Mouse (Mus musculus) heart, postnatal 25 days (tissue): ENCODE results near the gene Kcnh3. TPM values are rescaled to one million over a fixed set of nuclear protein-coding genes. Genes with fewer than 3 reads are reported as not detected.
"Not testable (repeated sequence)": the region's sequence is repeated elsewhere in the genome, so short reads cannot be mapped to it uniquely, and the experiment has no call there.

ENCODE experiments used
- DNase-seq: peaks from one replicate; pipeline ENCODE4 v3.0.0; 2022; ENCODE audit warnings: low spot score
- intact Hi-C: fragments of 180-260 bp; cut with DNase I; formaldehyde crosslinking; loops from one replicate; pipeline ENCODE4 v1.15.1; 2025
- total RNA-seq, 2 experiments: library from RNA; stranded (reverse); gene quantifications; 2 replicates each; pipeline ENCODE4 v1.2.3; 2021

Kcnh3 gene
- total RNA-seq, 2 experiments from 2014 or later: 0.06 to 0.18 TPM

DNA sequence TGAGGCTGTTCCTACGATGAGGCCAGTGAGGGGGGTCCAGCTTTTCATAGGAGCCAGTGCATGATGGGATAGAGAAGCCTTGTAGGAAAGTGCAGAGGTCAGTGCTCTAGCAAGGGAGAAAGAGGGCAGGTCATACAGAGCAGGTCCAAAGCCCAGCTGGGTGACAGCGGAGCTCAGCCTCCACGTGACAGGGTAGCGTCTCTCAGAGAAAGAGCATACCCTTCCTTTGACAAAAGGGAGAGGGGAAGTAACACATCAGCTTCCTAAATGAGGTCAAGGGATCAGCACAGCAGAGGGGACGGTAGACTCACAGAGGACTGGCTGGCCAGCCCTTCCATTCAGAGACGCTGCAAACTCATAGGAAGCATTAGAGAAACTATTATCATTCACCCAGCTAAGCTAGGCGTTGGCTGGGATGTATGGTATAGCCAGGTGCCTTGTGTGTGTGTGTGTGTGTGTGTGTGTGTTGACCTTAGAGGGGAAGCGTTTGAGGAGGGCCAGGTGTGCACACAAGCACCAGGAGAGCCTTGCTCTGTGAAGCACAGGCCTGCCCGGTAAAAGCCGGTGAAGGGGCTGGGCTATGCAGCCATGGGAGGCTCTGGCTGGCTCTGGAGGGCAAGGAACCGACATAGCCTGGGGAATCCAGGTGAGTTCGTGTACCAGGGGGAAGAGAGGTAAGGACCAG, 9.8 kb downstream of the Kcnh3 start:
- DNase-seq: no peak
- intact Hi-C loops: no loop called here

DNA sequence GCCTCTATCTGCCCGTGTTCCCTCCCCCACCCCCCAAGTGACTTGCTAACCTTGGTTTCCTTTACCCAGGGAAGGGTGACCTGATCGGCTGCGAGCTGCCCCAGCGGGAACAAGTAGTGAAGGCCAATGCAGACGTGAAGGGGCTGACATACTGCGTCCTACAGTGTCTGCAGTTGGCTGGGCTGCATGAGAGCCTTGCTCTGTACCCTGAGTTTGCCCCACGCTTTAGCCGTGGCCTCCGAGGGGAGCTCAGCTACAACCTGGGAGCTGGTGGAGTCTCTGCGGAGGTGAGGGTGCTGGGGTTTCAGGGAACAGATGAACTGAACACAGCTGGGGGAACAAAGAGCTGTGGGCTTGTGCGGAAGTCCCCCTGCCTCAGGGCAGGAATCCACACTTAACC, 13.3 kb downstream of the Kcnh3 start:
- intact Hi-C loops: no loop called here
- no peak for DNase-seq

DNA sequence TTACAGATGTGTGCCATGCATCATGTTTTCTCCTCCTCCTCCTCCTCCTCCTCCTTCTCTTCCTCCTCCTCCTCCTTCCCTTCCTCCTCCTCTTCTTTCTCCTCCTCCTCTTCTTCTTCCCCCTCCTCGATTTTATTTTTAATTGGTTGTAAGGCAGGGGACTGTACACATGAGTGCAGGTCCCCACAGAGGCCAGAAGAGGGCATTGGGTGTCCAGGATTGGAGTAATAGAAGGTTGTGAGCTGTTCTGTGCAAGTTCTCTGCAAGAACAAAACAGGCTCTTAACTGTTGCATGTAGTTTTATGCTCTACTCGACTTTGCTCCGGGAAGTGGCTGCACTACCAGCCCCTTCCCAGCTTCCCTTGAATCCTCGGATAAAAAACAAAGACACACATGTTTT, 15.5 kb downstream of the Kcnh3 start:
- intact Hi-C loops: loop anchor here (2.0 kb wide), 1 partner anchor 25 kb away; no protein-coding TSS in a partner anchor
- no peak for DNase-seq

DNA sequence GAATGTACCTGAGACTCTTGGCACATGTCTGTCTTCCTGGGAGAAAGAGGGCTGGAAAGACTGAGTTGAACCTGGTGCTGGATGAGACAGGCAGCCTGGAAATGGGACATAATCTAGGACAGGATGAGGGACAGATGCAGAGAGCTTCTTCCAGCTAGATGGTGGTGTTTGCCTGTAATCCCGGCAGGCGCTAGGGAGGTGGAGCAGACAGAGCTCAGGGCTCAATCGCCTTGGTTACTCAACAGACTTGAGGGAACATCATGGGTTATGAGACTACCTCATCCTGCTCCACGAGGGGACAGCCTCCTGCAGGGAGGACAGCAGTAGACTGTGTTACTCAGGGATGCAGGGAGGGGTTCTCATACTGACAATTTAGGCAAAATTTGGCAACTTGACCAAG, 16.6 kb downstream of the Kcnh3 start:
- intact Hi-C loops: loop anchor here (2.0 kb wide), 1 partner anchor 24 kb away; no protein-coding TSS in a partner anchor
- DNase-seq: no peak

DNA sequence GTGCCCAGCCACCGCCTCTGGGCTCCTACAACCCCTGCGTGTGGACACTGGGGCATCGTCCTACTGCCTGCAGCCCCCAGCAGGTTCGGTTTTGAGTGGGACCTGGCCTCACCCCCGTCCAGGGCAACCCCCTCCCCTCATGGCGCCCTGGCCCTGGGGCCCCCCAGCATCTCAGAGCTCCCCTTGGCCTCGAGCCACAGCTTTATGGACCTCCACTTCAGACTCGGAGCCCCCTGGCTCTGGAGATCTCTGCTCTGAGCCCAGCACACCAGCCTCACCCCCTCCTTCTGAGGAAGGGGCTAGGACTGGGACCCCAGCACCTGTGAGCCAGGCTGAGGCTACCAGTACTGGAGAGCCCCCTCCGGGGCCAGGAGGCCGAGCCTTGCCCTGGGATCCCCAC, 17.4 kb downstream of the Kcnh3 start:
- intact Hi-C loops: no loop called here
- DNase-seq: no peak

DNA sequence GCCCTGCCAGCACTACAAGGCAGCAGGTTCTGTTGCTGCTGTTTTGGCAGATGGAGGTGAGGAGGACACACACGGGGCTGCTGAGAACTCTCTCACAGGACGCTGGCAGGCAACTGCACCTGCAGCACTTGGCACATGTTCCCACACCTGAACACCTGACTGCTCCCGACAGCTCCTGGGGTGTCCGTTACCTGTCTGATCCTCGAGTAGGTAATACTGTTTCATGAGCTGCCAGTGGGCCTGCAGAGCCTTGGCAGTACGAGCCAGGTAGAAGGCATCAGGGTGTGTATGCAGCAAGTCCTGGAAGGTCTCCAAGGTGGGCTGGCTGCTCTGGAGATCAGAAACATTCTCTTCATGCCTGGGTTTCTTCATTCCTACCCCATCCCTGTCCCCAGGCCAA, 22.1 kb downstream of the Kcnh3 start:
- intact Hi-C loops, DNase-seq: not testable (repeated sequence)

DNA sequence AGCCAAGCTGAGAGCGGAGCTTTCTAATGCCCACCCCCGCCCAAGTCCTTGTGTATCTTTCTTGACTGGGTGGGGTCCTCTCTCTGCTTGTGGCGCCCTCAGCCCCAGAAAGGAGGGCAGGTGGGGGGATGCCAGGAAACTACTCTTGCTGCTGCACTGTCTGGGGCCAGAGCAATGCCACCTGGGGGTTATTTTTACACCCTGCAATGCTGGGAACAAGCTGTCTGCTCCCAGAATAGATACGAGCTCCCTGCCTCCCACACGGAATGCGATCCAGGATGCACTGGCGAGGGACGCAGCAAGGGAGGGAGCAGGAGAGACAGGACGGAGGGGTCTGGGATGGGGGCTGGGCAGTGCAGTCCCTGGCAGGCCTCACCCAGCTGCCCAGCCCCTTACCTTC, 24.3 kb downstream of the Kcnh3 start:
- no peak for DNase-seq
- intact Hi-C loops: no loop called here

DNA sequence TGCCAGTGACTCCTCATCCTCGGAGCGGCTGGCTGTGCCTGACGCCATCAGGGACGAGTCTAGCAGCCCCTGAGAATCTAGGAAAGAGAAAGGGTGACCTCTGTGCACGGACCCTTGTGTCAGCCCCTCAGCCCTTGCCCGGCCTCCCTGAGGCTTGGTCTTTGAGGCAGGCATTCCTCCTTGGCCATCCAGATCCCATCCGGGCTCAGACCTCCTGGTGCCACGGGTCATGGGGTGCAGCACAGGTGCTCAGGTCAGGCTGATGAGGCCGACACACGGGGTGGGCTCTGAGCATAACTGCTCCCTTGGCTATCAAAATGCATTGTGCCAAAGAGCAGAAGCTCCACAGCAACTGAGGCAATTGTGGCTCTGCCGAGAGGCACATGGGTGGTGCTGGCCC, 25.3 kb downstream of the Kcnh3 start:
- no peak for DNase-seq
- intact Hi-C loops: no loop called here

DNA sequence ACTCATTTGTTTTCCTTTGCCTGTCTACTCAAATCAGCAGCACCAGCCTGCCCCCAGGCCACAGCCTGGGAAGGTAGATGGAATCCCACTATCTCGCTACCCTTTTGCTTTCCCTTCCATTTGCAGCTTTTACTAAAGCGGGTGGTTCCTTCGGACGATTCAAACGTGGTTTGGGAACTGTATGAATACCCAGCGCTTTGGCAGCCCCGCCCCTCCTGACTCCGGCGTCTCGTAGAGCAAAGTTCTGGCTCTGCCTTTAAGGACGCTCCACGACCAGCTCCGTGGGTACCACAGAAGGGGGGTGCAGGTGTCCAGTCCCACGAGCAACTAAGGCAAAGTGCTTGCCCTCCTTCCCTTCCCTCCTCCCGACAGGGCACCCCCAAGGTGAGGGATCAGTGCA, 26.4 kb downstream of the Kcnh3 start:
- DNase-seq, intact Hi-C loops: not testable (repeated sequence)

DNA sequence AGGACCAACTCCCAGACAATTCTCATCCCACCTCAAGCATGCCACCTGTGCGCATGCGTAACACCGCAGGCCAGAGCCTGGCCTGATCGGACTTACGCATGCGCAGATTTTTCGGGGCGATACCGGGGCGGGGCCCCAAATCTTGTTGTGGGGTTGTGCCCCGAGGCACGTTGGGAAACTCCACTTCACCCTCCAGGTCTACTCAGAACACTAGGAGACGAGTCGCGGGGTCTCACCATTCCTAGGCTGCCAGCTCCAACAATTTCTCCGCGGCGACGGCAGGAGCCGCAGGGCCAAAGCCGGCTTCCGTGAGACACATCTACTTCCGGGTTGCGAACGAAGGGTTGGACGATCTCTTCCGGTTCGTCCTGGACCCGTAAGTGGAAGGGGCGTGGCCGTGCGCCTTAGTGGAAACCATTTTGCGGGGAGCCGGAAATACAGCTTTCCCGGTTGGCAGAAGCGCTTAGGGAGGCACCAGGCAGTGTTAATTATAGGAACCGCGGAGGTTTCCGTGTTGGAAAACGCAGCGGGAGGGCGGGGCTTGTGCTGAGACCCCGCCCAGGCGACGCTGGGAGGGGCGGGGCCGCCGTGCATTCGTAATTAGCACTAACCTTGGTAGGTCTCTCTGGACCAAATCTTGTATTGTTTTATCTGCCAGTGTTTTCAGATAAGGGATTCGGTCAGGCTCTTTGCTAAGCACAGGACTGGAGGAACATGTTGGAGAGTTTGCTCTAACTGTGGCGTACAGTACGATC, 27.1 kb downstream of the Kcnh3 start, which contains the start of gene Mcrs1:
Gene Mcrs1 (minus strand): TSS at position 336 of the 755 bp plus-strand sequence.
- intact Hi-C loops: no loop called here

DNA sequence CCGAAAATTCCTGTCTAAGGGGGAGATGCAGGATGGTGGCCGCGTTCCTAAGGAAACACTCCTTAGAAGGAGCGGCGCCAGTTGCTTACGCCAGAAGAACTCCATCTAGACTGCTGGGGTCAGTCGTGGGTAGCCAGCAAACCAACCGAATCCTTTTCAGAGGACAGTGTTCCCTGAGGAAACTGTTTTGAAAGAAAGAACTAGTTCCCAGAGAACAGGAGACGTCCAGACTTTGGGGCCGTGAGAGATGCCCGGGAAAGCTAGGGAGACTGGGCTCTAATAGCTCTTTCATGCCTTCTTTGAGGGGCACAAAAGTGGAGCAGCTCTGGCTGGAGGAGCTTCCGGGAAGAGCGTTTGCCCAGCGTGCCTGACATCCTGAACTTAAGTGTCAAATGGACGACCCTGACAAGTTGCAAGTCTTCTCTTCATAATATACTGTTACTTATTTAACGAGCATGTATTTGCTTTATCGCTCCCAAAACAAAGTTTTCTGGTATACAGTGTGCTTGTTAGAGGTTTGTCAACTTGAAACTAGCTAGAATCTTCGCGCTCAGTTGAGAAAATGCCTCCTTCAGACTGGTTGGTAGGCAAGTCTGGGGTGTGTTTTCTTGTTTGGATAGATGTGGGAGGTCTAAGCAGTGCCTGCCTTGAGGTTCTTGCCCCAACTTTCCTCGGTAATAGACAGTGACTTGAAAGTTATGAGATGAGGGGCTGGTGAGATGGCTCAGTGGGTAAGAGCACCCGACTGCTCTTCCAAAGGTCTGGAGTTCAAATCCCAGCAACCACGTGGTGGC, 27.9 kb downstream of the Kcnh3 start:
- DNase-seq: no peak
- intact Hi-C loops: no loop called here

More for the DNA sequence above, 27.1 kb downstream of the Kcnh3 start, which contains the start of gene Mcrs1:
- DNase-seq: peak; percentile 98

DNA sequence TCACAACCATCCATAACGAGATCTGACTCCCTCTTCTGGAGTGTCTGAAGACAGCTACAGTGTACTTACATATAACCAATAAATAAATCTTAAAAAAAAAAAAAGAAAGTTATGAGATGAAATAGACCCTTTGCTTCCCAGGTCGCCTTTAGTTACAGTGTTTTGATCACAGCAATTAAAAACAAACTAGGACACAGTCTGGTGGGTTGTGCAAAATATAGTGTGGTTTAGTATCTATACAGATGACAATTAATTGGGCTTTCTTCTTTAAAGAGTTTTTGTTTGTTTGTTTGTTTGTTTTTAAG, 28.5 kb downstream of the Kcnh3 start:
- DNase-seq, intact Hi-C loops: not testable (repeated sequence)

DNA sequence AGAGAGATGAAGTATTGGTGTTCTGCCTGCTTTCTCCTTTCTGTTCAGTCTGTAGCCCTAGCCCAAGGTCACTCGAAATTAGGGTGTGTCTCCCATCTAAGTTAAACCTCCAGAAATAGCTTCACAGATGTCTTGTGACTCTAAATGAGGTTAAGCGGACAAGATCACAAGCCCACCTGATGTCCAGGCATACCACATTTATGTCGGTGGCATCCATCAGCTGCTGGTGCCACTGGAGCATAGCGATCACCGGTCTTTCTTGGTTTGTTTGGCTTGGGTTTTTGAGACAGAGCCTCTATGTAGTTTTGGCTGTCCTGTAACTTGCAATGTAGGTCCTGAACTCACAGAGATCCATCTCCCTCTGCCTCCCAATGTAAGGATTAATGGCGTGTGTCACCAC, 29.1 kb downstream of the Kcnh3 start:
- no peak for DNase-seq
- intact Hi-C loops: no loop called here

DNA sequence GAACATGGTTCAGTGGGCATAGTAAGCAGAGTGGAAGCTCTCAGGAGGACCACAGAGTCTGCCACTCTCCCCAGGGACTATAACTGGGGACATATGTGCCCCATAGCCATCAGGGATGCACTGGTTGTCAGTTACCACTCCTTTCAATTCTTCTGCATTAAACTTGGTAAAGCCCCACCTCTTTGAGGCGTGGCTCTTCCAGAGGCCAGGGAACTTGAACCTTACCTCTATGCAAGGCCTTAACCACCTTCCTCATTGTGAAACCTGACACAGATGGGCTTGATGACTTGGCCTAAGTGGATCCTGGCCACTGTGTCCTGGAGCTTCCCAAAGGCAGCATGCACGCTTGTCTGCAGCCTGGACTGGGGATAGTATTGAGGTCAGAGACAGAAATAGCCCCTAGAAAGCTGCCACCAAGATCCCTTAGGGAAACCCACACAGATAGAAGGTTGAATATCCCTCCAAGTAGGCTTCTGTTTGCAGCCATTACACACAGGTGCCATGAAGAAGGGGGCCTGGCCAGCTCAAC, 29.9 kb downstream of the Kcnh3 start:
- DNase-seq: no peak
- intact Hi-C loops: no loop called here

DNA sequence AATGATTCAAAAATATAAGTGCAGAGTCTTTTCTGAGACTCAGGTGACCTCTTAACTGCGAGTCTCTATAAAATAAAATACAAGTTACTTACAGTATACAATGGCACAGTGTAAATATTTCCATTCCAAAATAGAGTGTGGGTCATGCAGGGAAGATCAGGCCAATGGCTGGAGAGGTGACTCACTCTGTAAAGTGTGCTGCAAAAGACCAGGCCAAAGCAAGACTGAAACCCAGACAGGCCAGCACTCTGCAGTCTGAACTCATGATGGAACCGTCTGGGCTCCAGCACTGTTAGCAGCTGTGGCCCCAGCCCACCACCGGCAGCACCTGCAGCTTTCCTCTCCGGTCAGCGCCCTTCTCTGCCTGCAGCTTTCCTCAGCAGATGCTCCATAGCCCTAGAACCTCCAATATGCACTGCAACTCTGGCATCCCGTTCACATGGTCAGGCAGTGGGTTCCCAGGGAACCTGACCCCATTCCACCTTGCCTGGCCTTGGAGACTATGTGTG, 30.6 kb downstream of the Kcnh3 start:
- DNase-seq: no peak
- intact Hi-C loops: no loop called here

DNA sequence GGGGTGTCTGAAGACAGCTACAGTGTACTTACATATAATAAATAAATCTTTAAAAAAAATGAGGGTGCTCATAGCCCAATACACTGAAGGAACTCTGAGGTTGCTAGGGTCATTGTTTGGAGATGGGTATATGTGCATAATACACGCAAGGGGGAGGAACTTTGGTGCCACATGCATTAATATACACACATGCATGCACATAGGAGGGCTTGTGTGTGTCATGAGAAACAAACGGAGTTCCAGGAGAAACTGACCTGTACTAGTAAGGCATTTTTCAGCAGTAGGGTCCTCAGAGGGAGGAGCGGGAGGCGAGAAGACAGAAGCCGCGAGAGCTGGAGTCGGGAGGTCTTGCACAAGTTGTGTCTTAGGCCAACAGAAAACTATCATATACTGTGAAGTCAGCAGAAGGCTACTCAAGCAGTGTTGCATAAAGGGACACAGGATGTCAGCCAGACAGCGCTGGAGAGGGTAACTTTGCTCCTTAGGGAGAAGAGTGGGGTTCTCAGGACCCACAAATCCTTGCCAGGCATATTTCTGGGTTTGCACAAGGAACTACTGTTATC, 34.6 kb downstream of the Kcnh3 start:
- DNase-seq: no peak
- intact Hi-C loops: no loop called here

DNA sequence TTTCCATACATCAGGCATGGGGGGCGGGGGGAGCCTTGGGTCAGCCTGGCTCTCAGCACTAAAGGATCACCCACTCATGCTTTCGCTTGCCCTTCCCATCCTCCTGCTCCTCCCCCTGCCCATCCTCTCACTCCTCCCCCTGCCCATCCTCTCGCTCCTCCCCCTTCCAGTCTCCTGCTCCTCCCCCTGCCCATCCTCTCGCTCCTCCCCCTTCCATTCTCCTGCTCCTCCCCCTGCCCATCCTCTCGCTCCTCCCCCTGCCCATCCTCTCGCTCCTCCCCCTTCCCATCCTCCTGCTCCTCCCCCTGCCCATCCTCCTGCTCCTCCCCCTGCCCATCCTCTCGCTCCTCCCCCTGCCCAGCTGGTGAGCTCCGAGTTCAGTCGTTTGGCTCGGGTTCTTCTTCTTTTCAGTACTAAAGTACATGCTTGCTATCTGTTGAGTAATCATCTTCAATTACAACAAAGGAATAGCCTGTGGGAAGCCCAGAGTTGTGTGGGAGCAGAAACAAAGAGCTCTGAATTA, 35.1 kb downstream of the Kcnh3 start:
- peak; percentile 34 for DNase-seq
- intact Hi-C loops: no loop called here

DNA sequence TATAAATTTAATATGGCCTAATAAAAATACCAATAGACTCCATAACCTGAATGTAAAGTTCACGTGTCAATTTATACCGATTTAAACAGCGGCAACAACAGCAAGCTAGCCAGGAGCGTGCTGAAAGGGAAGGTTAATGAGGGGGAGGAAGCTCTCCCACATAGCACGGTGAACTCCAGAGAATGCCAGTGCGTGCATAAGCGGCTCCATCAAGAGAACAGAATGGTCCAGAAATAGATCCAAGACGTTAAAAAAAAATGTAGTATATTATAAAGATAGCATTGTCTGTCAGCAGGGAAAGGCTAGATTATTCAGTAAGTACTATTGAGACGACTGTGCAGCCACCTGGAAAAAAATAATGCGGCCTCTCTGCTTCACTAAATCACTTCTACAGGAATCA, 38.0 kb downstream of the Kcnh3 start:
- intact Hi-C loops: no loop called here
- DNase-seq: no peak

DNA sequence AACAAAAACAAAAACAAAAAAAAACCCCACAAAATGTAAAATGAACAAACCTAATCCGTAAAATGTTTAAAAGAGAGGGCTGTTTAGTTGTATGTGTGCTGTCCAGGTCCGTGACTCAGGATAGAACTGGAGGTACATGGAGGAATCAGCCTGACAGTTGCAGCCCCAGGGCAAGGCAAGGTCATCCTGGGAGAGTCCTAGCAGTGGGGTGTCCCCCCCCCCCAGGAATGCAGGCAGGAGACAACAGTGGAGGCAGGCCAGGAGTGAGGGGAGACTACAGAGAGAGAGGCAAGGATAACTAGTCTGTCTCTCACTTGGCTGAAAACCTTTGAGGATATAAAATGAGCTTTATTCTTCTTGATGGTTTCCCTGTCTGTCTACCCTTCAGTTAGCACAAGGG, 39.7 kb downstream of the Kcnh3 start:
- intact Hi-C loops: loop anchor here (2.0 kb wide), 1 partner anchor 24 kb away; no protein-coding TSS in a partner anchor
- no peak for DNase-seq

DNA sequence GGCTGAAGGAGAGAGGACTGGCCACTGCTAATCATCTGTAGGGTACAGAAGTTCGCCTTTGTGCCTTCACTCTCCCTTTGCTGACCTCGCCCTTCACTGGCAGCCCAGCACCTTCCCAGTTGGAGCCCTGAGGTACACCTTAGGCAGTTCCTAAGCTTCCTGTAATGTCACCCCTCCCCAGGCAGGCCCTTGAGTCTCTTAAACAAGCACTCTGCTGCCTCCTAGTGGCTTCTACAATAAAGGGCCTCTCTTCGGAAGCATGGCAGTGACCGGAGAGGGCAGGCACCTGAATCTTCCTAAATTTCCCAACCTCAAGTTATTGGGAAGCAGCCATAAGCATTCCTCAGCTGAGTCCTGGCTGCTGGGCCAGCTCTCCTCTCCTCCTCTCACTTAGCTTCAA, 41.0 kb downstream of the Kcnh3 start:
- no peak for DNase-seq
- intact Hi-C loops: loop anchor here (1.0 to 5.0 kb wide), 4 partner anchors 25 to 213 kb away; no protein-coding TSS in a partner anchor
